Mouse (Mus musculus) thymus, postnatal 0 days (tissue): ENCODE measurements at regions not wholly inside any gene's neighbourhood (a gene's known extent, or its start where the extent isn't known, plus 50 kb on each side); places are given as distances from the start of the nearest gene placed in this dataset.
"Not testable (repeated sequence)": the region's sequence is repeated elsewhere in the genome, so short reads cannot be mapped to it uniquely, and the experiment has no call there.

Experiments used
- DNase-seq: peaks from one replicate; pipeline ENCODE4 v3.0.0-alpha.2; 2015; ENCODE audit warnings: low spot score

- DNase-seq = no peak
These were observed 88.3 kb upstream of the Tmem28 start for GRCm38 (mm10) chrX:99732526-99732925.

DNA sequence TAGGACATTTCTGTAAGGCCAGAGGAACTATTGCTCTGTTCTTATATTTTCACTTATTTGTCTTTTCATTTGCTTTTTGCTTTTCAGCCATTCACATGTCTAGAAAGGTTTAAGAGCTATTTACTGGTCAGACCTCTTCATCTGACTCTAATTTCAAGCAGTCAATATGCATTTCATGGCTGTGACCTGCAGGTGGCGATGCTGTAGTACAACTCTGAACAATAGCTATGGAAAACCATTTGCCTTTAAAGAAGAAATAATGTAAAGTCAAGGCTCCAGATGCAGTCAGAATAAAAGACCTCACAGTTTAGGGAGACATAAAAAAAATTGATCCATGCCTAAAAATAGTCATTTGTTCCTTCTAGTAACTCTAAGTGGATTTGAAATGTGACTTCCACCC, 95.7 kb upstream of the Tmem28 start:
- DNase-seq = no peak

- DNase-seq = no peak
These were observed 125.5 kb upstream of the Tmem28 start for GRCm38 (mm10) chrX:99695366-99695765.

DNA sequence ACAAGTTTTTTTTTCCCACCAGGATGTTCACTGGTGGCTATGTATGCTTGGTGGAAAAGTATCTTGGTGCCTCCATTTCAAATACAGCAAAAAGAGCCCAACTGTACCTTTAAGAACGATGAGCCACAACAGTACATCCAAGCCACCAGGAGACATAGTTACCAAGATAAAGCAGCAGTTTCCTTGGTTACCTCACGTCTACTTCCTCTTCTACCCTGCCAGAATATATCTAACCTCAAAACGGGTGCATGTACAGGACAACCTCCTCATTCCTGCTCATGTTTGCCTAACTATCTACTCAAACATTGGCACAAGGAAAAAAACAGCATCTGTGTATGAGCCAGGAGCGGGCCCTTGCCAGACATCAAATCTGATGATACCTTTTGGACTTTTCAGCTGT, 129.8 kb upstream of the Tmem28 start:
- DNase-seq = no peak

DNA sequence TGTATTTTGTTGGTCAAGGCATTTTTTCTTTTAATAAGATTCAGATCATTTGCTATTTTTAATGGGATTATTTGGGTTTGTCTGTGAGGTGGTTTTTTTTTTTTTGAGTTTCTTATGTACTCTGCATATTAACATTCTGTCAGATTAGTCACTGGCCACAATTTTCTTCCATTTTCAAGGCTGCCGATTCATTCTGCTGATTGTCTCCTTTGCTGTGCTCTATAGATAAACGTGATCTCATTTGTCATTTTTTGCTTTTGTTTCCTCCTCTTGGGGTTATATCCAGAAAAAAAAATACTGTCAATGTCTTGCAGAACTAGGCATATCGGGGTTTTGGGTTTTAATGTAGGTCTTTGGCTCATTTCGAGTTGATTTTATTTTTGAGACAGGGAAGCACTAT, 131.1 kb upstream of the Tmem28 start:
- DNase-seq = no peak

GRCm38 (mm10) chrX:99682491-99682890, 138.3 kb upstream of the Tmem28 start:
- DNase-seq = not testable (repeated sequence)

DNA sequence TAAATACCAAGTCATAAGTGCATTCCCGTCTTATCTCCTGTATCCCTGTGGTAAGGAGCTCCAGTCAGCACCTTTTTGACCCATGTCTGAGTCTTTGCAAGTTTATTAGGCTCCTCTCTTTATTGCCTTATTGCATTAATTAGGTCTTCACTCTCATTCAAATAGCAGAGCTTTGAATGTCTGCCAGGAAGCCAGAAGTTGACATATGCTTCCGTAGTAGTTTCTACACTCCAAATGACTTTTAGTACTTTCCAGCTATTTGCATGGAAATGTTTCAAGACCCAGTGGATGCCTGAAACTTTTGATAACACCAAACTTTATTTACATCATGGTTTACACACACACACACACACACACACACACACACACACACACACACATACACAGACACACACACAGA, 153.2 kb upstream of the Tmem28 start:
- DNase-seq = no peak

DNA sequence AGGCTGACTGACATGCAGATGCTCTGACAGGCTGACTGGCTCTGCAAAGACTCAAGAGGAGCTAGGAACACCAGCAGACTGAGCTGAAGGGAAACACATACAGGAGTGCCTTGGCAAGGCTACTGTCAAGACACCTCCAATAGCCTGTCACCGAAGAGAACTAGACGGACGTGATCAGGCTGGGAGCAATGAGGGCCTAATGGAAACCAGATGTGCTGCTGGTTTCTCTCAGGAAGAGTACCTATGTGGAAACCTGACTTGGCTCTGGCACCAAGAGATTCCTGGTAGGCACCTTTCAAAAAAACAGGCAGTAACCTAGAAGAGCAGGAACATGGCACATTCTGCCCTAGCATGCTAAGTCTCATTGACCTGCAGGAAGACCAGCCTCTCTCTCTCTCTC, 158.3 kb upstream of the Tmem28 start:
- DNase-seq = no peak

- DNase-seq = no peak
These were observed 161.2 kb upstream of the Tmem28 start for GRCm38 (mm10) chrX:99659496-99660140.

DNA sequence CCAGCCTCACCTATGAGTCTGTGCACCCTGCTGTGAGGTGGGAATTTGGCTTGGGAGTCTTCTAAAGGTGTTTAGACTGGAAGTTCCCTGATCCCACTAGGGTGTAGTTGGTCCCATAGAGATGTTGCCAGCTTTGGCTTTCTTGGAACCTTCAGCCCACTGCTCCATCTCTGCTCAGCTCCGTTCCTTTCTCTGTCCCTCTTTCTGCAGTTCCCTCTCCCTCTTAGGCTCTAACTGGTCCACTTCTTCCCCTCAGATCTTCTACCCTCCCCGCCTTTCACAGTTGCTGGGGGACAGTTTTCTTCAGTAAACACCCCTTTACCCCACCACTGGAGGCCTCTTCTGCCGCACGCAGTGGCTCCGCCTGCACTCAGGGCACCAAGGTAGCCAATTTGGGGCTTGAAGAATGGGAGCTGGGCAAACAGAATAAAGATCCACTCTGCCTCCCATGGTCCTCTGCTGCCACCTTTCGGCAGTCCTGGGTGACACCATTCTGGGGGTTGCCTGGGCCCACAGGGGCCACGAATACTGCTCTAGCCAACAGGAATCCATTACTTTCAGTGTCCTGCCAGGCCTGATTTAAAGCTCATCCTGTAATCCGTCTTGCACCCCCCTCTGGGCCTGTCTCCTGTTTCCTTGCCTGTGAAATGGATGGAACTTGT, 162.9 kb upstream of the Tmem28 start:
- DNase-seq = peak; percentile 31

- DNase-seq = no peak
These were observed 163.8 kb upstream of the Tmem28 start for GRCm38 (mm10) chrX:99656988-99657387.

DNA sequence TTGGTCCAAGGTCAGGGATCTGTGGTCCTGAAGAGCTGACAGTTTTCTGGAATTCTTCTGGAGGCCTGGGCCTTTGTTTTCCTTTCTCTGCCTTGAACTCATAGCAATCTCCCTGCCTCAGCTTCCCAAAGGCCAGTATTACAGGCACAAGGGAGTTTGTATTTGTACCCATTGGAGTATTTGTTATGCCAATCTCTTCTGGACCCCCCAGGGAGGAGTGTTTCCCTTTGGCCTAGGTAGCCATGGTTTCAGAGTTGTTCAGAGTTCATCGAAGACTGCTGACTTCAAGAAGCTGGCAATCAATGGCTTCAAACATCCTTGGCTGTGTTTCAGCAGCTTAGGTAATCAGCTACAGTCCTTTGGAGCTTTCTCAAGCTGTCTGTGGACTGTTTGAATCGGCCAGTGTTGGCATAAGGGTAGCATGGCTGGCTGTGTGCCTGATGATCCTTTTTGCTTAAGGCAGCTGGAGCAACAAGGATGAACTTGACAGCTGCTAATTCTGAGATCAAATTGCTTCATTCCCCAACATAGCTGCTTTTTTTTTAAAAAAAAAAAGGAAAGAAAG, 161.2 kb upstream of the Pja1 start:
- no peak for DNase-seq

- no peak for DNase-seq
These were observed 153.6 kb upstream of the Pja1 start for GRCm38 (mm10) chrX:99624515-99625179.

DNA sequence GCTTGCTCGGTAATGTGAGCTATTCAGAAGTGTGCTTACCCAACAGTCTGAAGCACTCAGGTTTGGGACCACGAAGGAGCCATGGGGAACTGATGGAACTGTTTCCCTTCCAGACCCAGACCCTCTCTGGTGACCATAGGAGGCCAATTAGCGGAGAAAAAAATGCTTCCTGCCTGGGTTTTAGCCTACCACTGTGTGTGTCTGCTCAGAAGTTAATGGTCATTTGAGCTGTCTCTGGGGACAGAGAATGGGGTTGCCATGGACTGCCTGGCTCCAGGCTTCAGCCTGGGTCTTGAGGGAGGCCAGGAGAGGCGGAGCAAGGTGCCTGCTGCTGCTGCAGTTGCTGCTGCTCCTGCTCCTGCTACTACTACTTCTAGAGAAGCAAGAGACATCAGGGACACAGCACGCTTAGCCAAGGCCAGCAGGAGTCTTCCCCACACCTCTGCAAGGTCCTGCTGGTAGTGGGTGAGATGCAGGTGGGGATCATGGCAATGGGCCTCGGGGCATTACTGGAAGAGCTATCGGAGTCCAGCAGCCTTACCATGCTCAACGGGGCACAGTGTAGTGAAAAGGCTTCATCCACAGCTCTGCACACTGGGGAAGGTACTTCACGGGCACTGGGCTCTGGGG, 141.2 kb upstream of the Pja1 start:
- DNase-seq = no peak

DNA sequence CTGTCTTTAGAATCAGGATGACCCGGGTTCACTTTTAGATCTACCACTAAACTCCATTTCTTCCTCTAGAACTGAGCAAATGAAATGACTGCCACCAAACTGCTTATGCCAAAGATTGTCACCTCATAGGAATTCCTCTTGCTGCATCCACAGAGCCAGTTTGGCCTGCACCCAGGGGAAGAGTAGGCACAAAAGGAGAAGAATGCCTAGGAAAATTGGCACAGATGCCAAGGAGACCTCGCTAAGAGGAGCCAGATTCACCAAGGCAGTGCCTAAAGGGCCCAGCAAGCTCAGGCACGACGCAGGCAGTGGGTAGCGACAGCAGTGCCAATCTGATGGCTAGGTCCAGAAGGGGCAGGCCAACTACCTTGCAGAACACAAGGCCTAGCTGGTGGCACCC, 139.0 kb upstream of the Pja1 start:
- DNase-seq = no peak

- no peak for DNase-seq
These were observed 138.5 kb upstream of the Pja1 start for GRCm38 (mm10) chrX:99609591-99609990.

DNA sequence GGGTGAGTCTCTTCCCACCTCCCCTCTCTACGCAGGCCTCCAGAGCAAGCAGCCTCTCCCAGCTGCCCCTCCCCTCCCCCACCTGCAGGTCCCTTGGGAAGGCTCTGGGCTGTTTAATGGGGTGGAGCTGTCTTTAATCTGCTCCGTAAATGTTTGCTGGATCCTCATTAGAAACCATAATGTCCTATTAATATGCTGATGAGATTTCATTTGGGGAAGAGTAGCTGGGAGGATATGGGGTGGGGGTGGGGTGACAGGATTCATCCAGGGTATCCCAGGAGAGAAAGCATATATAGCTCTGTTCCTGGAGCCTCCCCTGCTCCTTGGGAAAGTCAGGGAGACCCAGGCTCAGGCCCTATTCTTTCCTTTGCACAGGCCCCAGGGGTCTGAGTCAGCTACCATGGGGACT, 137.2 kb upstream of the Pja1 start:
- no peak for DNase-seq

GRCm38 (mm10) chrX:99605084-99605824, 134.2 kb upstream of the Pja1 start:
- DNase-seq = no peak

GRCm38 (mm10) chrX:99603714-99604113, 132.6 kb upstream of the Pja1 start:
- DNase-seq = no peak

DNA sequence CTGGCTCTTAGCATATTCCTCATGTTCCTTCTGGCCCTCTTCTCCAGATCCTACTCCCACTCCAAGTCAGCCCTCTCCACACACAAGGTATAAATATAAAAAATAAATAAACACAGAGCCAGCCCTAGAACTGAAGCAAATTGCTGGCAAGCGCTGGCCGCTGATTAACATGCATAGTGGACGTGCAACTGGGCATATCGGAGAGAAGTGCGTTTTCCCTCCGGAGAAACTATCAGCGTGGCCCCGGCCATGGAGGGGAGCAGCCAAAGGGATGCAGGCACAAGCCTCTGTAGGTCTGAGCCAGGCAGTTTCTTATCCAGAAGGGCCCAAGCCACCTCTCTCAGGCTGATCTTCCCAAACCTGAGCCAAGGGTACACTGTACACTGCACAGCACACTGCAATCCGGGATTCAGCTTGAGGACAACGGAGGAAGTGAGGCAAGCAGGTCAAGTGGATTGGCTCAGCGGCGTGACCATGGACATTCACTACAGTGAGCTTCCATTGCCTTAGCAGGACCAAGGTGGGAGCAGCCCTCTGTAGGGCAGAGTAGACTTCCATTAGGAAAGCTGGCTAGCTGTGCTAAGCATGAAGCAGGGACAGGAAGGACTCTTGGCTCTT, 131.3 kb upstream of the Pja1 start:
- DNase-seq = no peak

DNA sequence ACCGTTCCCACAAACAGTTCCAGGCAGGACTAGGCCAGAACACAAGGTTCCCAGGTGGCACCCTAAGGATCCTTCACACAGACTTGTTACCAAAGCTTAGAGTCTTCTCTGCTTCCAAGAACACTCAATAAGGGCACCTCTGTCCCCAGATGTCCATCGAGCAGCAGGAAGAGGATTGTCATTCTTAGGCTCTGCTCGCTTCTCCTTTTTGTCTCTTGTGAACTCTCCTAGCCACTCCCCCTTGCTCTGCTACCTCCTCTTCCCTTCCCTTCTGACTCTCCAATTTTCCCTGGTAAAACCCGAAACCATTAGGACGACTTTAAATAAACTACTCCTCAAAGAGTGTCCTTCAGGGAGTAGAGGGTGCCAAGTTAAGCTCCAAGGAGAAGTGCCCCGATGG, 124.4 kb upstream of the Pja1 start:
- DNase-seq = no peak
